In the genomic region with DNA sequence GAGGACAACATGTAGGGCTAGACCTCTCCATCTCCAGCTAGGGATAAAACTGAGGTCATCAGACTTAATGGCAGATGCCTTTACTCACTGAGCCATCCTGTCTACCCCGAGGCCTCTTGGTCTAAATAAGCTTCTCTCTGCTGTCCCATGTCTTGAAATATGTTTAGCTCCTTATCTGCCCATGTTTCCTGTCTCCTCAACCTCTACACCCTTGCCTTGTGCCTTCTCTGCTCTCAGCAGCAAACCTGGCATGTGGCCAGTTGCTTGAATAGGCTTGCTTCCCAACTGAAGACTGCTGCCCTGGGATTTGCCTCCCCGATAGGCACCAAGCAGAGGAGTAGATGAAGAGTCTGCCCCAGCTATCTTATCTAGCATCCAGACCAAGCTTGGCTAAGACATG, we compare ENCODE assay signal across 31 mouse cellular contexts. TPM values are rescaled to one million over a fixed set of nuclear protein-coding genes. Genes with fewer than 3 reads are reported as not detected.
DNase-seq lines count a peak whose midpoint lies in the region; ATAC-seq and TF ChIP-seq lines count a peak whose summit lies in the region.
"Had no signal": no experiment of that assay in that cellular context is flagged by ENCODE, and none has a peak within 500 bp of the region (broad histone marks: within the 10 kb centered on the region; RNA-seq: fewer than 3 reads in every experiment).

No protein-coding gene starts in this region.

- no peak for ATAC-seq in forebrain, postnatal 0 days
- no peak for ATAC-seq in forebrain, embryonic 14.5 days
- ATAC-seq in liver, embryonic 11.5 days (replicated peaks; ENCODE audit: low FRiP score), result no peak; the same call in 1 of the 2 replicates
- ATAC-seq in common myeloid progenitor, adult 5-6 weeks (replicated peaks; ENCODE audit: low read depth, poor library complexity, severe bottlenecking), result peak; percentile 53
- ATAC-seq: activated CD4-positive, CD25-positive, alpha-beta regulatory T cell, adult 4 months; forebrain, embryonic 13.5 days; intestine, embryonic 16.5 days had no signal

- no peak overlapping the region for H3K27ac ChIP-seq in forebrain, postnatal 0 days (ENCODE audit: low read depth, low read length)
- H3K27ac ChIP-seq in forebrain, embryonic 14.5 days (ENCODE audit: low read depth, low read length), result no peak overlapping the region
- H3K27ac ChIP-seq in liver, embryonic 11.5 days (ENCODE audit: low read depth, low read length), result no peak overlapping the region
- no peak overlapping the region for H3K27ac ChIP-seq in MEL (ENCODE audit: control insufficient read depth, low read depth, low read length)
- H3K27ac ChIP-seq: embryonic facial prominence, embryonic 10.5 days; embryonic facial prominence, embryonic 15.5 days; forebrain, embryonic 13.5 days; heart, adult 2 months; heart, embryonic 13.5 days; limb, embryonic 10.5 days; limb, embryonic 15.5 days; macrophage; midbrain, embryonic 10.5 days had no signal

- no peak for TF ChIP-seq POLR2A in MEL (IDR thresholded peaks at IDR 0.05; ENCODE audit: control insufficient read depth in 1 of 2, insufficient read depth in 1 of 2, low read depth in 1 of 2, low read length in 2 of 2, poor library complexity in 1 of 2)

- TF ChIP-seq CTCF in forebrain, postnatal 0 days (IDR thresholded peaks at IDR 0.05; ENCODE audit: low read depth), result no peak
- TF ChIP-seq CTCF in MEL (IDR thresholded peaks at IDR 0.05 in 2 of 3, conservative IDR thresholded peaks at IDR 0.05 in 1 of 3; ENCODE audit: control insufficient read depth in 1 of 3, insufficient read depth in 1 of 3, low read depth in 2 of 3, low read length in 3 of 3, poor library complexity in 1 of 3, severe bottlenecking in 1 of 3), result no peak

- TF ChIP-seq EP300 in MEL (IDR thresholded peaks at IDR 0.05; ENCODE audit: low read depth in 1 of 2, low read length in 2 of 2), result peak in 1 of 2 experiments; percentile 12; a peak in 1 of 4 replicates

- no peak overlapping the region for H3K9ac ChIP-seq in forebrain, postnatal 0 days
- H3K9ac ChIP-seq in forebrain, embryonic 14.5 days (ENCODE audit: low read length), result no peak overlapping the region
- H3K9ac ChIP-seq in liver, embryonic 11.5 days (ENCODE audit: low read depth, low read length), result no peak overlapping the region
- H3K9ac ChIP-seq in MEL (ENCODE audit: control insufficient read depth, low read depth, low read length, poor library complexity, severe bottlenecking), result no peak overlapping the region
- H3K9ac ChIP-seq: embryonic facial prominence, embryonic 15.5 days; forebrain, embryonic 13.5 days; heart, embryonic 13.5 days; limb, embryonic 15.5 days had no signal

- no peaks in the 10 kb centered on the region for H3K9me3 ChIP-seq in forebrain, postnatal 0 days (ENCODE audit: low read length)
- H3K9me3 ChIP-seq in forebrain, embryonic 14.5 days (replicated peaks; ENCODE audit: control insufficient read depth, low read length), result no peaks in the 10 kb centered on the region
- no peaks in the 10 kb centered on the region for H3K9me3 ChIP-seq in liver, embryonic 11.5 days (ENCODE audit: control insufficient read depth, low read length)
- H3K9me3 ChIP-seq in MEL (replicated peaks; ENCODE audit: insufficient read depth, low read length), result no peaks in the 10 kb centered on the region
- H3K9me3 ChIP-seq: embryonic facial prominence, embryonic 10.5 days; embryonic facial prominence, embryonic 15.5 days; forebrain, embryonic 13.5 days; heart, embryonic 13.5 days; limb, embryonic 10.5 days; limb, embryonic 15.5 days; midbrain, embryonic 10.5 days had no signal

- no peaks in the 10 kb centered on the region for H3K4me1 ChIP-seq in forebrain, postnatal 0 days (ENCODE audit: insufficient read depth)
- H3K4me1 ChIP-seq in forebrain, embryonic 14.5 days (ENCODE audit: control insufficient read depth, insufficient read depth, low read length), result peaks cover 7% of the 10 kb centered on the region
- H3K4me1 ChIP-seq in liver, embryonic 11.5 days (replicated peaks; ENCODE audit: control insufficient read depth, insufficient read depth, low read length), result no peaks in the 10 kb centered on the region; the same call in 1 of the 2 replicates
- no peaks in the 10 kb centered on the region for H3K4me1 ChIP-seq in MEL (ENCODE audit: control insufficient read depth in 1 of 2, insufficient read depth in 2 of 2, low read length in 2 of 2)
- H3K4me1 ChIP-seq: embryonic facial prominence, embryonic 10.5 days; embryonic facial prominence, embryonic 15.5 days; heart, embryonic 13.5 days; limb, embryonic 10.5 days; limb, embryonic 15.5 days; midbrain, embryonic 10.5 days had no signal

- H3K79me2 ChIP-seq in MEL (ENCODE audit: control insufficient read depth, insufficient read depth, low read length, poor library complexity), result no peaks in the 10 kb centered on the region

- no peak overlapping the region for H3K4me3 ChIP-seq in forebrain, postnatal 0 days (ENCODE audit: low read depth, low read length)
- no peak overlapping the region for H3K4me3 ChIP-seq in forebrain, embryonic 14.5 days (ENCODE audit: low read depth, low read length)
- no peak overlapping the region for H3K4me3 ChIP-seq in liver, embryonic 11.5 days (ENCODE audit: low read depth, low read length)
- no peak overlapping the region for H3K4me3 ChIP-seq in MEL (ENCODE audit: control insufficient read depth in 1 of 2, insufficient read depth in 1 of 2, low read depth in 2 of 2, low read length in 2 of 2)
- H3K4me3 ChIP-seq: embryonic facial prominence, embryonic 10.5 days; embryonic facial prominence, embryonic 15.5 days; forebrain, embryonic 13.5 days; heart, adult 2 months; heart, embryonic 13.5 days; limb, embryonic 10.5 days; limb, embryonic 15.5 days; midbrain, embryonic 10.5 days had no signal

- no peaks in the 10 kb centered on the region for H3K27me3 ChIP-seq in forebrain, postnatal 0 days (ENCODE audit: insufficient read depth, low read length)
- H3K27me3 ChIP-seq in forebrain, embryonic 14.5 days (replicated peaks; ENCODE audit: control insufficient read depth, insufficient read depth, low read length), result no peaks in the 10 kb centered on the region
- H3K27me3 ChIP-seq in liver, embryonic 11.5 days (replicated peaks; ENCODE audit: control insufficient read depth, insufficient read depth, low read length), result no peaks in the 10 kb centered on the region
- H3K27me3 ChIP-seq in MEL (ENCODE audit: control insufficient read depth in 1 of 2, insufficient read depth in 2 of 2, low read length in 2 of 2), result no peaks in the 10 kb centered on the region
- H3K27me3 ChIP-seq: embryonic facial prominence, embryonic 15.5 days; limb, embryonic 15.5 days had no signal

- H3K4me2 ChIP-seq in forebrain, postnatal 0 days (ENCODE audit: low read depth), result no peak overlapping the region
- no peak overlapping the region for H3K4me2 ChIP-seq in forebrain, embryonic 14.5 days (ENCODE audit: low read length)
- H3K4me2 ChIP-seq in liver, embryonic 11.5 days, result no peak overlapping the region
- H3K4me2 ChIP-seq: embryonic facial prominence, embryonic 15.5 days; forebrain, embryonic 13.5 days; heart, embryonic 13.5 days; limb, embryonic 15.5 days had no signal

- WGBS in forebrain, postnatal 0 days, result 69% methylated on average over 2 of the region's 2 CpGs
- 66% methylated on average over 2 of the region's 2 CpGs for WGBS in forebrain, embryonic 14.5 days
- 64% methylated on average over 2 of the region's 2 CpGs for WGBS in liver, embryonic 11.5 days

- peak; percentile 23 for DNase-seq in forebrain, postnatal 0 days
- DNase-seq in forebrain, embryonic 14.5 days (ENCODE audit: low spot score), result no peak
- DNase-seq in liver, result peak; percentile 13
- no peak for DNase-seq in liver, embryonic 11.5 days (ENCODE audit: low spot score)
- peak; percentile 36 for DNase-seq in MEL (ENCODE audit: low read depth, low spot score)
- DNase-seq in right cerebral cortex, postnatal 14 days, result no peak
- DNase-seq in yolk sac, embryonic 10.5 days (ENCODE audit: low spot score), result no peak
- DNase-seq: adrenal gland, adult 8-10 months; cerebellum, adult 11 months; cerebellum, adult 9-10 months; gastrocnemius, postnatal 36 days; heart, adult 2 months; kidney, adult 8-10 months; kidney, postnatal 14 days; layer of hippocampus, adult 9-11 months; lung, adult 2 months; lung, postnatal 10 days; thymus, adult 2 months; thymus, postnatal 36 days had no signal

- H3K36me3 ChIP-seq in forebrain, postnatal 0 days (ENCODE audit: insufficient read depth), result no peaks in the 10 kb centered on the region
- H3K36me3 ChIP-seq in forebrain, embryonic 14.5 days (ENCODE audit: control insufficient read depth, insufficient read depth, low read length), result 0 out of 2 replicates have a peak, but pooled peaks cover 12% of the 10 kb centered on the region
- no peaks in the 10 kb centered on the region for H3K36me3 ChIP-seq in liver, embryonic 11.5 days (ENCODE audit: control insufficient read depth, insufficient read depth, low read length)
- H3K36me3 ChIP-seq in MEL (ENCODE audit: control insufficient read depth in 1 of 2, insufficient read depth in 2 of 2, low read length in 2 of 2), result no peaks in the 10 kb centered on the region
- H3K36me3 ChIP-seq: embryonic facial prominence, embryonic 10.5 days; embryonic facial prominence, embryonic 15.5 days; heart, embryonic 13.5 days; limb, embryonic 15.5 days had no signal

- TF ChIP-seq RAD21 in MEL (IDR thresholded peaks at IDR 0.05; ENCODE audit: low read depth, low read length), result no peak

TF ChIP-seq in MEL, 35 proteins besides CTCF, POLR2A, EP300 and RAD21 (continues in another document):
- no peak for TF ChIP-seq MAX (IDR thresholded peaks at IDR 0.05; ENCODE audit: low read length)
- TF ChIP-seq CHD2 (IDR thresholded peaks at IDR 0.05; ENCODE audit: low read length), result no peak
- TF ChIP-seq ZC3H11A (IDR thresholded peaks at IDR 0.05; ENCODE audit: low read depth, low read length), result no peak

RNA-seq across cellular contexts. Expression of a gene that starts 43.4 kb away (rescaled TPM):
- total RNA-seq in forebrain, postnatal 0 days (2014; rRNA removed), result 59.4 and 75.5 TPM in 2 replicates
- 84.0 and 86.5 TPM in 2 replicates for polyA plus RNA-seq in forebrain, postnatal 0 days (2015; fragmentation: Nextera tagmentation; extraction: Ambion mirVana)
- polyA plus RNA-seq in forebrain, embryonic 14.5 days (2014; fragmentation: Nextera tagmentation; extraction: Ambion mirVana), result 72.2 and 72.5 TPM in 2 replicates
- 5.3 and 5.6 TPM in 2 replicates for polyA plus RNA-seq in liver, embryonic 11.5 days (2014; fragmentation: Nextera tagmentation; extraction: Ambion mirVana)
- total RNA-seq in MEL (2012; rRNA removed), result not detected in 2 replicates
- polyA plus RNA-seq in MEL (2012; ENCODE audit: insufficient read depth in 1 of 2, insufficient read length in 2 of 2, low read depth in 1 of 2, low replicate concordance in 2 of 2, missing spikeins in 1 of 2), result not detected
- total RNA-seq in common myeloid progenitor, adult 5-6 weeks (2017), result 3.1 and 7.5 TPM in 2 replicates
- polyA plus RNA-seq: activated CD4-positive, CD25-positive, alpha-beta regulatory T cell, adult 4 months; macrophage had no signal

RNA-seq across cellular contexts. Expression of a gene that starts 48.4 kb away (rescaled TPM):
- 42.2 and 61.0 TPM in 2 replicates for total RNA-seq in forebrain, postnatal 0 days (2014; rRNA removed)
- 26.7 and 32.4 TPM in 2 replicates for polyA plus RNA-seq in forebrain, postnatal 0 days (2015; fragmentation: Nextera tagmentation; extraction: Ambion mirVana)
- 27.2 and 29.1 TPM in 2 replicates for polyA plus RNA-seq in forebrain, embryonic 14.5 days (2014; fragmentation: Nextera tagmentation; extraction: Ambion mirVana)
- polyA plus RNA-seq in liver, embryonic 11.5 days (2014; fragmentation: Nextera tagmentation; extraction: Ambion mirVana), result 1.3 and 2.2 TPM in 2 replicates
- not detected in 2 replicates for total RNA-seq in MEL (2012; rRNA removed)
- not detected for polyA plus RNA-seq in MEL (2012; ENCODE audit: insufficient read depth in 1 of 2, insufficient read length in 2 of 2, low read depth in 1 of 2, low replicate concordance in 2 of 2, missing spikeins in 1 of 2)
- total RNA-seq in common myeloid progenitor, adult 5-6 weeks (2017), result 1.6 and 3.1 TPM in 2 replicates
- total RNA-seq: monocyte, adult 5-6 weeks had no signal

Comparison
In these comparisons a context has a peak if more than half of its experiments do, and no peak if none do; other contexts are left out.
1. DNase-seq: peak in forebrain, postnatal 0 days (single experiment), liver (single experiment) and MEL (single experiment); none in forebrain, embryonic 14.5 days (single experiment), liver, embryonic 11.5 days (single experiment), right cerebral cortex, postnatal 14 days (single experiment) and yolk sac, embryonic 10.5 days (single experiment).
2. RNA of a gene that starts 43.4 kb away (polyA plus RNA-seq): 84.0 to 86.5 TPM in forebrain, postnatal 0 days and 72.2 to 72.5 TPM in forebrain, embryonic 14.5 days; 5.3 to 5.6 TPM in liver, embryonic 11.5 days and not detected in MEL; every median in the first group is over 10 times any median in the second.